Mouse (Mus musculus): ENCODE measurements at regions not wholly inside any gene's neighbourhood (a gene's known extent, or its start where the extent isn't known, plus 50 kb on each side); places are given as distances from the start of the nearest gene placed in this dataset.

GRCm38 (mm10) chr16:9165763-9166310, 335.9 kb downstream of the 1810013L24Rik start:
- TF ChIP-seq MAFK (IDR thresholded peaks at IDR 0.05; ENCODE audit: insufficient read depth, low read depth, low read length) (no peak), CHD2 (IDR thresholded peaks at IDR 0.05; ENCODE audit: low read depth, low read length) (no peak)

All from ES-E14 (cell line).